Mouse (Mus musculus): ENCODE measurements at regions not wholly inside any gene's neighbourhood (a gene's known extent, or its start where the extent isn't known, plus 50 kb on each side); places are given as distances from the start of the nearest gene placed in this dataset.

DNA sequence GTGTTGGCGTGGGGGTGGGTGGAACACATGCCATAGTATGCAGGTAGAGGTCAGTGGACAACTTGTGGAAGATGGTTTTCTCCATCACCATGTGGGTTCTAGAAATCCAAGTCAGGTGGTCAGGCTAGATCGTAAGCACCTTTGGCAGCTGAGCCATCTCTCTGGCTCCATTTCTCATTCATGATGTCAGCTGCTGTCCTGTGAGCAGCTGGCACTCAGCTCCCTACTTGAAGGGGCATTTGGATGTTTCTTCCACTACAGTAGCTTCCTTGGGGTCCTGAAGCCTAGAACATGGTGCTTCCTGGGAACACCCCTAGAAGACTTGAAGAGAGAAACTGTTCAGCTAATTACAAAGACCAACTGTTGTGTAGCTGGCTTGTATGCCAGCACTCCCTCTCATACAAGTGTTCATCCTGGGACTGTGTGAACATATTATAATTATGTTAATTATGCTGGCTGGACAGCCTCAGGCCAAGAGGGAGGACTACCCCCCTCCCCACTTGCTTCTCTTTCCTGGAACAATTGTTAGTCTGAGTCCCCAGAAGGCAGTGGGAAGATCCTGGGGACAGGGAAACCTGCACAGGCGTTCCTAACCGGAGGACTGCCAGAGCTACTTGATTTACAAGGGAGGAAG is 160.4 kb downstream of the C1d start:
- Histone ChIP-seq H3K4me1 (ENCODE audit: control insufficient read depth, insufficient read depth, low read length) (no peaks in the 10 kb centered on the region), H3K9ac (ENCODE audit: low read depth, poor library complexity, severe bottlenecking) (no peak overlapping the region), H3K27ac (ENCODE audit: insufficient read depth, low read length) (no peak overlapping the region), H3K4me3 (ENCODE audit: low read depth, low read length) (no peak overlapping the region), H3K36me3 (ENCODE audit: control insufficient read depth, insufficient read depth, low read length, poor library complexity, severe bottlenecking) (no peaks in the 10 kb centered on the region), H3K9me3 (replicated peaks; ENCODE audit: control insufficient read depth, insufficient read depth, low read length, poor library complexity, severe bottlenecking) (no peaks in the 10 kb centered on the region), H3K27me3 (ENCODE audit: control insufficient read depth, insufficient read depth, low read length, poor library complexity, severe bottlenecking) (no peaks in the 10 kb centered on the region)
- no peak for TF ChIP-seq CTCF (IDR thresholded peaks at IDR 0.05; ENCODE audit: low read depth, low read length)
- TF ChIP-seq POLR2A (IDR thresholded peaks at IDR 0.05; ENCODE audit: insufficient read depth, low read length), result no peak
- TF ChIP-seq EP300 (IDR thresholded peaks at IDR 0.05; ENCODE audit: insufficient read depth, low read depth, low read length), result no peak

DNA sequence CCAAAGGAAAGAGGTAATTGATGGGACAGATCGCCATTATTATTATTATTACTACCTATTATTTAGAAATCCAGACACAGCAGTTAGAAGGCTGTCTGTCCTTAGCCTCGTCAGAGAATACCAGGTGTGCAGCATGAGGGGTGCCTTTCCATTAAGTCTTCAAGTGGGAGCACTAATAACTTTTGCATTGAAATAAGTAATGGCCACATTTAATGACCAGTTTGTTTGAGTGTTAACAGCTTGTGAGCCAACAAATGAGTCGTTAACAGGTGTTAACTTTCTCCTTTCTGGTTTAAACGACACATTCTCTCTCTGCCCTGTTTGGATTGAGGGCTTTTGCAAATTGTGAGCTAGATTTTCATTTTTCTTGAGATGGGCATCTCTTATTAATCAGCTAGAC is 184.8 kb downstream of the C1d start:
- Histone ChIP-seq H3K9ac (ENCODE audit: low read depth, poor library complexity, severe bottlenecking) (no peak overlapping the region), H3K27ac (ENCODE audit: insufficient read depth, low read length) (no peak overlapping the region), H3K4me3 (ENCODE audit: low read depth, low read length) (no peak overlapping the region), H3K4me1 (ENCODE audit: control insufficient read depth, insufficient read depth, low read length) (no peaks in the 10 kb centered on the region), H3K27me3 (ENCODE audit: control insufficient read depth, insufficient read depth, low read length, poor library complexity, severe bottlenecking) (no peaks in the 10 kb centered on the region), H3K9me3 (replicated peaks; ENCODE audit: control insufficient read depth, insufficient read depth, low read length, poor library complexity, severe bottlenecking) (no peaks in the 10 kb centered on the region), H3K36me3 (ENCODE audit: control insufficient read depth, insufficient read depth, low read length, poor library complexity, severe bottlenecking) (no peaks in the 10 kb centered on the region)
- no peak for TF ChIP-seq CTCF (IDR thresholded peaks at IDR 0.05; ENCODE audit: low read depth, low read length)
- no peak for TF ChIP-seq POLR2A (IDR thresholded peaks at IDR 0.05; ENCODE audit: insufficient read depth, low read length)
- no peak for TF ChIP-seq EP300 (IDR thresholded peaks at IDR 0.05; ENCODE audit: insufficient read depth, low read depth, low read length)

DNA sequence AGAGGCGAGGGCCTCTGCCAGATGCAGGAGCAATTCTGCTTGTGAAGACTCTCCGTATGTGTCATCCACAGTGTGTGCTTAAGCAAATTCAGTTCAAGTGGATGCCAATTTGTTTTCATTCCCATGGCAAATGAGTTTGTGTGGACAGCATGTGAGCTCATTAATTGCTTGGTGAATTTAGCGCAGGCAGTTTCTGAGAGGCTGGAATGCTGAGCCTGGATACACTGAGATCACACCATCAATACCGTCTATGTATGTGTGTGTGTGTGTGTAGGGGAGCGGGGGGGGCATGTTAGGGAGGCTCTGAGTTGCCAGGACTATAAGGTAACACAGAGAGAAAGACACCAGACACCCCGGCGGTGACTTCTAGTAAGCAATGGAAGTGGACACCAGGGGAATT is 191.9 kb downstream of the C1d start:
- Histone ChIP-seq H3K27ac (ENCODE audit: insufficient read depth, low read length) (no peak overlapping the region), H3K36me3 (ENCODE audit: control insufficient read depth, insufficient read depth, low read length, poor library complexity, severe bottlenecking) (no peaks in the 10 kb centered on the region), H3K9ac (ENCODE audit: low read depth, poor library complexity, severe bottlenecking) (no peak overlapping the region), H3K4me3 (ENCODE audit: low read depth, low read length) (no peak overlapping the region; the same call in 1 of the 2 replicates), H3K27me3 (ENCODE audit: control insufficient read depth, insufficient read depth, low read length, poor library complexity, severe bottlenecking) (no peaks in the 10 kb centered on the region), H3K9me3 (replicated peaks; ENCODE audit: control insufficient read depth, insufficient read depth, low read length, poor library complexity, severe bottlenecking) (no peaks in the 10 kb centered on the region), H3K4me1 (ENCODE audit: control insufficient read depth, insufficient read depth, low read length) (no peaks in the 10 kb centered on the region)
- no peak for TF ChIP-seq POLR2A (IDR thresholded peaks at IDR 0.05; ENCODE audit: insufficient read depth, low read length)
- TF ChIP-seq EP300 (IDR thresholded peaks at IDR 0.05; ENCODE audit: insufficient read depth, low read depth, low read length), result no peak
- TF ChIP-seq CTCF (IDR thresholded peaks at IDR 0.05; ENCODE audit: low read depth, low read length), result no peak

DNA sequence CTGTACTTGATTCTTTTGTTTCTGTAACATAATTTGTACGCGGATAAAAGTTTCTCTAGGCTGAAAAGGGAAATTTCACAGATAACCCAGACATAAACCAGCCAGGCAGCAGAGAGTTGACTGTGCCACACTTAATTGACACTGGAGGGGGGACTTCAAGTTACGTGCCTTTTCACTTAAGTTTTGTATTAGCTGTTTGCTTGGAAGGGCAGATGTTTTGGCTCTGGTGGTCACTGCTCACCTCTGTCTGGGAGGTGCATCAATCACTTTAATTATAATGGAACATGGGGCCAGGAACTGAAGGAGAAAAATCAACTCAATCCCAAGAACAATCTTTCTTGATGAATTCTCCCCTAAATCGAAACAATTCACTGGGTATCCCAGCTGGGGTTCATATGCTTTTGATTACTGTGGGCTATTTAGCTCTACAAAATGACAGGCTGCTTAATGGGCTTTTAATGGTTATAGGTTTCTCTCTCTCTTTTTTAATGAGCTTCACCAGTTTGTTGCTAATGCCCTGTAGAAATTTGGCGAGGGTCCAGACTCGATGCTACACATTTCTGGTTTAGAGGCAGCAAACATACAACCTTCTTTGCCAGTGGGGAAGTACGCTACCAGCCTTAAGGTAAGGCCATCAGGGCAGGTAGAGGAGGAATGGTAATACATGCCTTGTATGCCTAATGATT is 193.1 kb downstream of the C1d start:
- Histone ChIP-seq H3K27ac (ENCODE audit: insufficient read depth, low read length) (no peak overlapping the region), H3K9me3 (replicated peaks; ENCODE audit: control insufficient read depth, insufficient read depth, low read length, poor library complexity, severe bottlenecking) (no peaks in the 10 kb centered on the region), H3K4me1 (ENCODE audit: control insufficient read depth, insufficient read depth, low read length) (no peaks in the 10 kb centered on the region), H3K9ac (ENCODE audit: low read depth, poor library complexity, severe bottlenecking) (no peak overlapping the region), H3K27me3 (ENCODE audit: control insufficient read depth, insufficient read depth, low read length, poor library complexity, severe bottlenecking) (no peaks in the 10 kb centered on the region), H3K4me3 (ENCODE audit: low read depth, low read length) (no peak overlapping the region), H3K36me3 (ENCODE audit: control insufficient read depth, insufficient read depth, low read length, poor library complexity, severe bottlenecking) (no peaks in the 10 kb centered on the region)
- TF ChIP-seq CTCF (IDR thresholded peaks at IDR 0.05; ENCODE audit: low read depth, low read length) (no peak), EP300 (IDR thresholded peaks at IDR 0.05; ENCODE audit: insufficient read depth, low read depth, low read length) (no peak), POLR2A (IDR thresholded peaks at IDR 0.05; ENCODE audit: insufficient read depth, low read length) (no peak)

DNA sequence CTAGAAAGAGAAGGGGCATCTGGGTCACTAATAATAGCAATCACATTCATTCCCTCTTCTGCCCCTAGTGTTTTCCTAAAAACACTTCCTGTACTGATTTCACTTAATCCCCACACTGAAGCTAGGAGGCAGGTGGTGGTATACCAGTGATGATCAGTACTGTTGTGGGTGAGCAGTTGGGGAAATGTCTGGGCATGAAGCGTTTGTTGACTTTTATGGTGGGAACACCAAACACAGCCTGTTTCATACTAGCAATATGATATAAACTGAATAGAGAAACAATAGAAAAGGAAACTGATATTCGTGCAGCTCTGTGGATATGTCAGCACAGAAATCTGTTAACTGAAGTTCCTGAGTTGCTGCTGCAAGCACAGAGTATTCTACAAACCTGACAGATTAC is 194.1 kb downstream of the C1d start:
- TF ChIP-seq EP300 (IDR thresholded peaks at IDR 0.05; ENCODE audit: insufficient read depth, low read depth, low read length) (no peak), CTCF (IDR thresholded peaks at IDR 0.05; ENCODE audit: low read depth, low read length) (no peak), POLR2A (IDR thresholded peaks at IDR 0.05; ENCODE audit: insufficient read depth, low read length) (no peak)
- Histone ChIP-seq H3K27me3 (ENCODE audit: control insufficient read depth, insufficient read depth, low read length, poor library complexity, severe bottlenecking) (no peaks in the 10 kb centered on the region), H3K9ac (ENCODE audit: low read depth, poor library complexity, severe bottlenecking) (no peak overlapping the region), H3K9me3 (replicated peaks; ENCODE audit: control insufficient read depth, insufficient read depth, low read length, poor library complexity, severe bottlenecking) (no peaks in the 10 kb centered on the region), H3K27ac (ENCODE audit: insufficient read depth, low read length) (no peak overlapping the region), H3K36me3 (ENCODE audit: control insufficient read depth, insufficient read depth, low read length, poor library complexity, severe bottlenecking) (no peaks in the 10 kb centered on the region), H3K4me1 (ENCODE audit: control insufficient read depth, insufficient read depth, low read length) (no peaks in the 10 kb centered on the region), H3K4me3 (ENCODE audit: low read depth, low read length) (no peak overlapping the region)

DNA sequence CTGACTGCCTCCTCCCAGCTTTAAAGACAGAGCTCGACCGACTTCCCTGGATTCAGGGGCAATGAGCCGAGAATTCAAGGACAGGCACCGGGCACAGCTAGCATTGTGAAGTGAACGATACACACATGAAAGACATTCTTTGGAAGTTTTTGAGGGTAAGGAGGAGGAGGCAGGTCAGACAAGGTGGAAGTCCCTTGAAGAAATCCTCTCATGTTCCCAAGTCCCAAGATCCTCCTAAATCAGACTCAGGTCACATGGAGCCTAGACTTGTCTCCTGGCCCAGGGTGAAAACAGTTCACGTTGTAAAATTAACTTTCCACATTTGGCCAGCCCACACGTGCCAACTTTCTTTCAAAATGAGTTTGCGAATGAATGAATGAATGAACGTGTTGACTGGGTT is 196.2 kb downstream of the C1d start:
- Histone ChIP-seq H3K27ac (ENCODE audit: insufficient read depth, low read length) (no peak overlapping the region), H3K27me3 (ENCODE audit: control insufficient read depth, insufficient read depth, low read length, poor library complexity, severe bottlenecking) (no peaks in the 10 kb centered on the region), H3K4me3 (ENCODE audit: low read depth, low read length) (no peak overlapping the region), H3K4me1 (ENCODE audit: control insufficient read depth, insufficient read depth, low read length) (no peaks in the 10 kb centered on the region), H3K9me3 (replicated peaks; ENCODE audit: control insufficient read depth, insufficient read depth, low read length, poor library complexity, severe bottlenecking) (no peaks in the 10 kb centered on the region), H3K36me3 (ENCODE audit: control insufficient read depth, insufficient read depth, low read length, poor library complexity, severe bottlenecking) (no peaks in the 10 kb centered on the region), H3K9ac (ENCODE audit: low read depth, poor library complexity, severe bottlenecking) (no peak overlapping the region)
- no peak for TF ChIP-seq POLR2A (IDR thresholded peaks at IDR 0.05; ENCODE audit: insufficient read depth, low read length)
- TF ChIP-seq CTCF (IDR thresholded peaks at IDR 0.05; ENCODE audit: low read depth, low read length), result no peak
- TF ChIP-seq EP300 (IDR thresholded peaks at IDR 0.05; ENCODE audit: insufficient read depth, low read depth, low read length), result no peak

Measured in ES-Bruce4 (cell line).